Mouse (Mus musculus): ENCODE data around the gene Osgep.
"Not testable (repeated sequence)": the region's sequence is repeated elsewhere in the genome, so short reads cannot be mapped to it uniquely, and the experiment has no call there.

The Osgep gene

DNA sequence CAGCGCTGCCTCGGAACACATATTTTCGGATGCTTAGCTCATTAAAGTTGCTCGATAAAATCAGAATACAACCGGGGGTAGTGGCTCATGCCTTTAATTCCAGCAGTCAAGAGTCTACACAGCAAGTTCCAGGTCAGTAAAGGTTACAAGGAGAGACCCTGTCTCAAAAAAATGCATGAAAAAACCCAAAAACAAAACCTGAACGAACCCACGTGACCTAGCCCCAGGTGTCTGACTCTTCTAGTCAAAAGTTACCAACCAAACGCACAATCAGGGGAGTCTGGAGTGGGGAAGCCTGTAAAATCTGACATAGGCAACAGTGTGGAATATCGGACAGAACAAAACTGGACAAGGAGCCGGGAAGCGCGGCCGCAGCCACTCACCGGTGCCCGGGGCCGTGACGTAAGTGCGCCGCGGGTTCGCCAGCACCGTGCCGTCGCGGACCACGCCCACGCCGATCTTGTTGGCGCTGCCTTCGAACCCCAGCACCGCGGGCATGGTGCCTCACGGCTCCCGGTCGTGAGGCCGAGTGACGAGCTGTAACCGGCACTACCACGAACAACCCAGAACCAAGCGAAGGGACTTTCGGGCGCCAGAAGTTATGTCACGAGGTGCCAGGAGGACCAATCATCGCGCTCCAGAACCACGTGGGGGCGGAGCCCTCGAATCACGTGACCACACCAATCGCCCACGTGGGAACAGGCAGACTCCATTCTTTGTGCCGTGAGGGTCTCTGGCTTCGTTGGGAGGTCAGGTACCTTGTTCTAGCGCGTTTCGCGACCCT is at the start of gene Osgep, which contains the start of gene Apex1:
Gene Osgep, minus strand, starts transcription at position 613 of the 784 bp plus-strand sequence.
Gene Apex1, plus strand, starts transcription at position 688 of the 784 bp plus-strand sequence.
- peak; percentile 96 to 98 for DNase-seq (ENCODE audit: low spot score in 2 of 2)

DNA sequence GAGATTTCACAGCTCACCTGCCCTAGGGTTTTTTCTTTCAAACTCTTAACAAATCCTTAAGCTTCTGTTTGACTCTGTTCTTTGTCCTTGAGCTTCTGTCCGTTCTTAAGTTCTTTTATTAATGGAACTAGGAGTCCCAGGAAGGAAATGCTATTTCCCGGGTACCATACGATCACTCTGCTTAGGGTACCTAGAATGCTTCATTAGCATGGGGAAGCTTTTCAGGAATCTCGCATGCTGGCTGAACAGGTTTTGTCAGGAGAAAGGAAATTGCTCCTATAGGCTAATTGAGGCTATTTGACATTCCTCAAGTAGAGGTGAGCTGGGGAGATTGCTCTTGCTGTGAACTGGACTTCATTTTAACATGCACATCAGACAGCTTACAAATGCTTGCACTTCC is 49.0 kb upstream of the Osgep start:
- DNase-seq (ENCODE audit: low spot score in 2 of 2): no peak

DNA sequence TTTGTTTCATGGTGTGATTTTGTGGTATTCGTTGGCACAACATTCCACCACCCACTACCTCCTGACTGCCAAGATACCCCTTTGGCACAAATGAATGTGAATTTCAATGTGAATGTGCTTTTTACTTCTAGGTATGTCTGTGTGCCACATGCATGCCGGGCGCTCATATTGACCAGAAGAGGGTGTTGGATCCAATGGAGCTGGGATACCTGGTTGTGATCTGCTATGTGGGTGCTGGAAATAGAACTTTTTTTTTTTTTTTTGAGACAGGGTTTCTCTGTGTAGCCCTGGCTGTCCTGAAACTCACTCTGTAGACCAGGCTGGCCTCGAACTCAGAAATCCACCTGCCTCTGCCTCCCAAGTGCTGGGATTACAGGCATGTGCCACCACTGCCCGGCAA is 48.4 kb upstream of the Osgep start:
- DNase-seq (ENCODE audit: low spot score in 2 of 2): not testable (repeated sequence)

DNA sequence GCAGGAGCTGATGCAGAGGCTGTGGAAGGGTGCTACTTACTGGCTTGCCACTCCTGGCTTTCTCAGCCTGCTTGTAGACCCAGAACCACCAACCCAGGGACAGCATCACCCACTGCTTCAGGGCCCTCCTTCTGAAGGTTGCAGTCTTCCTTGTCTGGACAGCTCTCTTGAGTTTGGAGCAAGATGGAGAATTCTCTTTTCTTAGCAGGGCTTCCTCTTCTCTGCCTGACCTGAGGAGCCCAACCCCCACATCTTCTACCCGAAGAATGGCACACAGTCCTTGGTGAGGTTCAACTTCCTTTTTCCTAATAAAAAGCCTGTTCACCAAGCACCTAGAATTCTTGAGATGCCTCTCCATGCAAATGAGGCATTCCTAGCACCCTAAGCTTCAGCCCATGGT is 46.1 kb upstream of the Osgep start:
- DNase-seq (ENCODE audit: low spot score in 2 of 2): no peak

DNA sequence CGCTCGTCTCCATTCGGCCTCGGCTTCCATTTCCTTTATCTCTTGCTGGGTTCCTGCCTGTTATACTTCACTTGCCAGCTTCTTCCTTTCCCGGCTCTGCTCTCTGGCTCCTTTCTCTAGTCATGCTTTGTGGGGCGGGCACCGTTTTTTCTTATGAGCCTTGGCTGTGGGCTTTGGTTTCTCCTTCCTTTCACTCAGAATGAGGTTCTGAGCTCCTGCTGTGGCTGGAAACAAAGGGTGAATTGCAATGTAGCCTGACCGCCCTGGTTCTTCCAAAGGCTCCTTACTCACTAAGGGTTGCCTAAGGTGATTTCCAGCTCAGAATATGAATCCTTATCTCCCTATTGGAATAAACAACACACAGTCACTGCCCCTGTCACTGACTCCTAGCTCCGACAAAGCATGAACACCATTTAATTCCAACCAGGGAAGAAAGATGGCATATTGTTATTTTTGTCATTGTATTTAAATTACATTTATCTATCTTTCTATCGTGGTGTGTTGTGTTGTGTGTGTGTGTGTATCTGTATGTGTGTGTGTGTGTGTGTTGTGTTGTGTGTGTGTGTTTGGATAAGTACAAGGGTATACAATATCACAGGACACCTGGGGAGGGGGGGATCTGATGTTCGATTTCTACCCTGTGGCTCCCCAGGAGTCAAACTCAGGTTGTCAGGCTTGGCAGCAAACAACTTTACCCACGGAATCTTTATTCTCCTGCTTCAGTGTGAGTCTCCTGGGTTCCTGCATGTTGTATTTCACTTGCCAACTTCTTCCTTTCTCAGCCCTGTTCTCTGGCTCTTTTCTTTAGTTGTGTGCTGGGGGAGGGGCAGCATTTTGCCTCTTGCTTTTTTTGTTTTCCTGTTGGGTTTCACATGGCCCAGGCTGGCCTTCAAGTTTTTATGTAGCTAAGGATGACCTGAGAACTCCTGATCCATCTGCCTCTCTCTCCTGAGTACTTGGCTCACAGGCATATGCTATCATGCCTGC is 45.2 kb upstream of the Osgep start:
- DNase-seq (ENCODE audit: low spot score in 2 of 2): peak; percentile 26 to 62

DNA sequence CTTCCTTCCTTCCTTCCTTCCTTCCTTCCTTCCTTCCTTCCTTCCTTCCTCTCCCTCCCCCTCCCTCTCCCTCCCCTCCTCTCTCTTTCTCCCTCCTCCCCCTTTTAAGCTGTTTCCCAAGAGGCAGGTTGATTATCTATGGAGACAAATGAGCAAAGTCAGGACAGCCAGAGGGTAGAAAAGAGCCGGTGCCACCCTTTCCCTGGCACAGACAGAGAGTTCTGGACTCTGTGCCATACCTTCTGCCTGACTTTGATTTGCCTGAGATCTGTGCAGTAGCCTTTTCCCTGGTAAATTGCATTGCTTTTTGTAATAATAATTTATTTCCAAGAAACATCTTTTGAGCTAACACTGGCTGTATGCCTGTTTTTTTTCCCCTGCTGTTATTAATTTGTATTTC is 44.3 kb upstream of the Osgep start:
- DNase-seq (ENCODE audit: low spot score in 2 of 2): no peak

DNA sequence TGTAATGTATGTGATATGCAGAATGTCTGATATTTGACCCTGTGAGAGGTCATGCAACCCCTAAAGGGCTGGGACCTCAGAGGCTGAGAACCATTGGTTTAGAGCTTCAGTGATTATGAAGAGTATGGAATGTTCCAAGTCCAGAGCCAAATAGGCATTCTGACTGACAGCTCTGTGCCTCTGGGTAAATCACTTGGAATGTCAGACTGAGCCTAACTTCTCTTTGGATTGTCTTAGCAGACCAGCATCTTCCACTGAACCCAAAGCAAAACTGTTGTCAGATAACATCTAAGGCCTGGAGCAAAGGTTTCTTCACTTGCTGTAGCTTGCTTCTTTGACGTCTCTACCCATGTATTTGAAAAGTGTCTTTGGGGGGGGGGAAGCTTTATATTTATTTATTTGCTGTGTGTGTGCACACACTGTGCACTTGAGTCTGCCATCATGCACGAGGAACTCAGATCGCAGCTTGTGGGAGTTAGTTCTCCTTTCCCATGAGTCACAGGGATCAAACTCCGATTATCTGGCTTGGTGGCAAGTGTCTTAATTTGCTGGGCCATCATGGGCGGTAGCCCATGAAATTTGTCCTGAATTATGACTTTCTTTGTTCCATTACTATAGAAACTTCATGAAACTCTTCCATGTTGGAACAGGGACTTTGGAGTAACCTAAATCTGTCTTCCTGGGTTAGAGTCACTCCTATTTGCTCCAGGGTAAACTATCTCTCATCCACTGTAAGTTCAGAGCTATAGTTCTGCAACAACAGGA is 43.7 kb upstream of the Osgep start:
- DNase-seq (ENCODE audit: low spot score in 2 of 2): no peak

DNA sequence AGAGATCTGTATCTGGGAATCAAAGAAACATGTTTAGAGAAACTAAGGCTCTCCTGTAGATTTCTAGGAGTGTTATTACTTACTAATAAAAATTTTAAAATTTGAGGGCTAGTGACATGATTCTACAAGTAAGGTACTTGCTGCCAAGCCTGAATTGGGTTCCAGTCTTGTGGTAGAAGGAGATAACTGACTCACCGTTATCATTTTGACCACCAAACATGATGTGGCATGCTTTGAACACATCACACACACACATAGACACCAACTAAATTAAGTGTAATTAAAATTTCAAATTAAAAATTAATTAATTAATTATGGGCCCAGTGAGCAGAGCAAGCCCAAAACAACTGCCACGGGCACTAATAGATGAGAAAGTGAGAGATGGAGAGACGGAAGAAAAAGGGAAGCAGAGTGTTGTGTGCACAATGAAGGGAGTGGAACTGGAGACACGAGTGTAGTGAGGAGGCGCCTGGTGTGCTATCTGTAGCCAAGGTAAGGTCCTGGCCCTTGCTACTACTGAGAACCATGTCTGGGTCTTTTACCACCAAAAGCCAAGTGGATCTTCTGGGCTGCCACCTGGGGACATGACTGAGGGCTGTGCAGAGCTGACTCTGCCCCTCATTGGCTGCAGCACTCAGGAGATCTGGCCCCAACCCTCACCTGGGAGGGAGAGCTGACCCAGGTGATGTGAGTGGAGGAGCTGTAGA is 33.7 kb upstream of the Osgep start:
- DNase-seq (ENCODE audit: low spot score in 2 of 2): not testable (repeated sequence)

DNA sequence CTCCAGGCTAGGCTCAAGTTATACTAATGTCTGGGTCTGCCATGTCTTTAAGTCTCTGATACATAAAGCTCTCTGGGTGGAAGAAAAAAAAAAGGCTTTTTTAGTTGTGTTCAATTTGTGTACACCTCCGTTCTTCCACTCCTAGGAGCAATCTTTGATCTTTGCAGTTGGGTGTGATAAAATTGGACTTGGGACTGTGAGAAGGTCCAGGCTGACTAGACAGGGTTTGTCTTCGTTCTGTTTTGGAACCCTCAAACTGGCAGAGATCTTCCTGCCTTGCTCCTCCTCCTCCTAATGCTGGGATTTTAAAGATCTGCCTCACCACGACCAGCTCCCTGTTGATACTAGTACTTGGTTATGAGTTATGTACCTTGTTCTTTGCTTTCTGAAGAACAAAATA is 32.5 kb upstream of the Osgep start:
- DNase-seq (ENCODE audit: low spot score in 2 of 2): not testable (repeated sequence)

DNA sequence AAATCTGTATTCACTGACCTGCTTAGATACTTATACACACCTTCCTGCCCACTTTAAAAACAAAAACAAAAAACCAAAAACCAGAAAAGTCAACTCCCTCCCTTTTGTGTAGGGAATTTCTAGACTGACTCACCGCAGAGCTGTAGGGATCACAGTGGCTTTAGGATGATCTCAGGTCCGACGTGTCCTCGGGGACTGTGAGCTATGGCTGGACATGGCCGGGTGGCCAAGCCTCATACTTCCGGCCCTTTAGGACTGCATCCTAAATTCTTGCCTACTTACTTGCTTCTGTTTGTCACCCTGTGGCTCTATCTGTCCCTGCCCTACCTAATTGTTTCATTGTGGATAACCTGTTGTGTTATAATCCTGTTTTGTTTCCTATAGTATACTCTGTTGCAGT is 32.0 kb upstream of the Osgep start:
- DNase-seq (ENCODE audit: low spot score in 2 of 2): not testable (repeated sequence)

DNA sequence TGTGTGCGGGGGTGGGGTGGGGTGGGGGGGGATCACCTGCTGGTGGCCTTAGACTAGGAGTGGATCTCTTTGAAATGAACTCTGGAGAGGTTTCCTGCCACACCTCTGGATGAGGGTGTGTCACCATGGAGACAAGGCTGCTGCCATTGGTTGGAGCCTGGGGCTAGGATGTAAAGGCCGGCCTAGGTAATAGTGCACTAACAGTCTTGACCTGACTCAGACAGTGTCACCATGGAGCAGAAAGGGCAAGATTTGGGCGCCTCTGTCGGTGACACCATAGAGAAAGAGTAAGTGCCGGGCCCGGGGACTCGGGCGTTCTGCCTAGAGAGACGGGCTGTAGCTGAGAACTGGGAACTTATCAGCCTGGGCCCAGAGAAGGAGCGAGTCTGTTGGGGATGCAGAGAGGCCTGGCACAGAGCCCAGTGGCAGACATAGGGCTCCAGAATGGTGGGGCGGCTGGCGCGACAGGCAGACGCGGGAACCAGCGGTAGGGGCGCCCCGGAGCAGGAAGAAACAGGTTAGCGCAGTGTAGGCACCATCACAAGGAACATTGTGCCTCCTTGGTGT is 31.3 kb upstream of the Osgep start, which contains the start of gene Pnp2:
Gene Pnp2, plus strand, starts transcription at position 51 of the 567 bp plus-strand sequence.
- peak; percentile 38 to 48 for DNase-seq (ENCODE audit: low spot score in 2 of 2)

DNA sequence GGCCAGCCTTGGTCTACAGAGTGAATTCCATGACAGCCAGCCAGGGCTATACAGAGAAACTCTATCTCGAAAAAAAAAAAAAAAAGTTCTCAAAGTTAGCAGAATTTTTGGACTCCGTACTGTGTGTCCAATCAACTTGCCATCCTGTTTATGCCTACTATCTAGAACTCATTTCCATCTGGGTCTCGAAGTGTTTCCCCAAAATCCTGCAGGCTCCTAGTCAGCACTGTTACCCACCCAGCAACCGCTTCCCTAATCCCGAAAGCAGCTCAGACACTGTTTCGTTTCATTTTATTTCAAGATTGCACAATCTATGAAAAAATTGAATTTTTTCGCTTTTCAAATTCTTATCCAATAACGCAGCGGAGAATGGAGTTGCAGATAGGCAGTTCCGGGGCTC is 30.8 kb upstream of the Osgep start:
- DNase-seq (ENCODE audit: low spot score in 2 of 2): no peak

DNA sequence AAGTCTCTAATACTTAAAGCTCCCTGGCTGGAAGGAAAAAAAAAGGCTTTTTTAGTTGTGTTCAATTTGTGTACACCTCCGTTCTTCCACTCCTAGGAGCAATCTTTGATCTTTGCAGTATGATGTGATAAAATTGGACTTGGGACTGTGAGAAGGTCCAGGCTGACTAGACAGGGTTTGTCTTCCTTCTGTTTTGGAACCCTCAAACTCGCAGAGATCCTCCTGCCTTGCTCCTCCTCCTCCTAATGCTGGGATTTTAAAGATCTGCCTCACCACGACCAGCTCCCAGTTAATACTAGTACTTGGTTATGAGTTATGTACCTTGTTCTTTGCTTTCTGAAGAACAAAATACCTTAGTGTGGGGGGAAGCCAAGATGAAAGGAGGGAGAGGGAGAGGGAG is 20.8 kb upstream of the Osgep start:
- not testable (repeated sequence) for DNase-seq (ENCODE audit: low spot score in 2 of 2)

DNA sequence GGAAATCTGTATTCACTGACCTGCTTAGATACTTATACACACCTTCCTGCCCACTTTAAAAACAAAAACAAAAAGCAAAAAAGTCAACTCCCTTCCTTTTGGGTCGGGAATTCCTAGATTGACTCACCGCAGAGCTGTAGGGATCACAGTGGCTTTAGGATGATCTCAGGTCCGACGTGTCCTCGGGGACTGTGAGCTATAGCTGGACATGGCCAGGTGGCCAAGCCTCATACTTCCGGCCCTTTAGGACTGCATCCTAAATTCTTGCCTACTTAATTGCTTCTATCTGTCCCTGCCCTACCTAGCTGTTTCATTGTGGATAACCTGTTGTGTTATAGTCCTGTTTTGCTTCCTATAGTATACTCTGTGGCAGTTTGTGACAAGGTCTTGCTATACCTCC is 20.4 kb upstream of the Osgep start:
- not testable (repeated sequence) for DNase-seq (ENCODE audit: low spot score in 2 of 2)

DNA sequence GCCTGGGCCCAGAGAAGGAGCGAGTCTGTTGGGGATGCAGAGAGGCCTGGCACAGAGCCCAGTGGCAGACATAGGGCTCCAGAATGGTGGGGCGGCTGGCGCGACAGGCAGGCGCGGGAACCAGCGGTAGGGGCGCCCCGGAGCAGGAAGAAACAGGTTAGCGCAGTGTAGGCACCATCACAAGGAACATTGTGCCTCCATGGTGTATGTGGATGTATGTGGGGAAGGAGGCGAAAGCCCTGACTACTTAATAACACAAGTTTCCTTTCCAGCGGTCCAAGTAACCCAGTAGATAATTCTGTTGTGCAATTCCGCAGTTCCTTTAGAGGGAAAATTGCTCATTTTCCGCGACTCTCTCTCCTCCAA is 20.0 kb upstream of the Osgep start:
- not testable (repeated sequence) for DNase-seq (ENCODE audit: low spot score in 2 of 2)

DNA sequence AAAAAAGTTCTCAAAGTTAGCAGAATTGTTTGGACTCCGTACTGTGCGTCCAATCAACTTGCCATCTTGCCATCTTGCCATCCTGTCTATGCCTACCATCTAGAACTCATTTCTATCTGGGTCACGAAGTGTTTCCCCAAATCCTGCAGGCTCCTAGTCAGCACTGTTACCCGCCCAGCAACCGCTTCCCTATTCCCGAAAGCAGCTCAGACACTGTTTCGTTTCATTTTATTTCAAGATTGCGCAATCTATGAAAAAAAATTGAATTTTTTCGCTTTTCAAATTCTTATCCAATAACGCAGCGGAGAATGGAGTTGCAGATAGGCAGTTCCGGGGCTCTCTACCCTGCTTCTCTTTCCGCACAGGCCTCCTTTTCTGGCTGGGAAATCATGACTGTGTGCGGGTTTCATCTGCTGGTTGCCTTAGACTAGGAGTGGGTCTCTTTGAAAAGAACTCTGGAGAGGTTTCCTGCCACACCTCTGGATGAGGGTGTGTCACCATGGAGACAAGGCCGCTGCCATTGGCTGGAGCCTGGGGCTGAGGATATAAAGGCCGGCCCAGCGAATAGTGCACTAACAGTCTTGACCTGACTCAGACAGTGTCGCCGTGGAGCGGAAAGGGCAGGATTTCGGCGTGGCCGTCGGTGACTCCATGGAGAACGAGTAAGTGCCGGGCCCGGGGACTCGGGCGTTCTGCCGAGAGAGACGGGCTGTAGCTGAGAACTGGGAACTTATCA is 19.4 kb upstream of the Osgep start, which contains the start of gene Gm49342:
Gene Gm49342, plus strand, starts transcription at position 586 of the 736 bp plus-strand sequence.
- DNase-seq (ENCODE audit: low spot score in 2 of 2): peak; percentile 91

DNA sequence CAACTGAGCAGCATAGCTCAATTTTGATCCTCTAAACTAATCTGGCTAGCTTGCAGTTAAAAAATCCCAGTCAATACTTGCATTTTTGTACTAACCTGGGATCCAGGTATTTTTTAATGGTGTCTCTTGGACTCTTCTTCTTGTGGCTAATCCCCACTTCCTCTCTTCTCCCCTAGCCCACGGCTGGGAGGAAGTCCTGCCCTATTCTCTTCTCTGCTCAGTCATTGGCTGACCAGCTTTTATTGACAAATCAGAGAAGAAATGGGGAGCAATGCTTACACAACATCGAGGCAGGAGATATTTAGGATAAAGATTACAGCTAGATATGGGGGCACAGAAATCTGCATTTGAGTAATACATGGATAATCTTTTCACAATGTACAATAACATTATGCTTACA is 14.2 kb upstream of the Osgep start:
- no peak for DNase-seq (ENCODE audit: low spot score in 2 of 2)

DNA sequence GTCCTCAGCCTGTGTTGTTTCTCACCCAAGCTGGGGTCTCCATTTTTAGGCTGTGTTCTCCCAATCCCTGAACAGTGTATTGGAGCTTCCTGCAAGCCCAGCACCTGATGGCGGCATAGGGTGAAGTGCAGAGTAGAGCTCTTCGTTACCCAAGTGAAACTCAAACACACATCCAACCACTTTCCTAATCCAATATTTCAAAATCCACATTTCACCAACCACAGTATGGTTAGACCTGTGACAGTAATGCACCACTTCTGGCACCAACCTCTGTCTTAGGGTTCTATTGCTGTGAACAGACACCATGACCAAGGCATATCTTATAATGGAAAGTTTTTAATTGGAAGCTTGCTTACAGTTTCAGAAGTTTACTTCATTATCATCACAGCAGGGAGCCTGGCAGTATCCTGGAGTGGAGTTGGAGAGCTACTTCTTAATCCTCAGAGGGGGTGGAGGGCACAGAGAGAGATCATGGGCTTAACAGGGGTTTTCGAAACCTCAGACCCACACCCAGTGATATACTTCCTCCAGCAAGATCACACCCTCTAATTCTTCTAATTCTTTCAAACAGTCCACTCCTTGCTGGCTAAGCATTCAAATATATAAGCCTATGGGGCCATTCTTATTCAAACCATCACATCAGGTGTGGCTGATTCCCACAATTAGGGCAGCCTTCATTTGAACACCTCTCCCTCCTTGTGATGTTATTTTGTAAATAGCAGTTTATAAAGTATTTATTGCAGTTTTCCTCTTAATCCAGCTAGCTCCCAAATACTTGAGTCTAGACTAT is 13.6 kb upstream of the Osgep start:
- DNase-seq (ENCODE audit: low spot score in 2 of 2): no peak

DNA sequence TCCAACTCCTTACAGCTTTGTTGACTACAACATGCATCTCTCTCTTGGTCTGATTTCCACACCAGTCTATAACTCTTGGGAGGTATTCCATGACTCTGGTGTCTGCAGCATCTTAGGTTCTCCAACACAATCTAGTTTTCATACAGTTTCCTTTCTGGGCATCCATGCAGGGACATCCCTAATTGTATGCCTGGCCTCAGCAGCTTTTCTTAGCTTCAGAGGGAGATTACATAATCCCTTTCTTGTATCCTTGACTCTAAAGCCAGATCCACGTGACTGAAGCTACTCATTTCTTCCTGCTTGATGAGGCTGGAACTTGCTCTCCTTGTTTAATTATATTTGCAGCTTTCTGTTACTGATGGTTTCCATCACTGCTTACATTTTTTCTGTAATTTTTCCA is 12.0 kb upstream of the Osgep start:
- DNase-seq (ENCODE audit: low spot score in 2 of 2): no peak
